Mouse (Mus musculus) cerebellum, adult 18-20 months (tissue): ENCODE measurements at regions not wholly inside any gene's neighbourhood (a gene's known extent, or its start where the extent isn't known, plus 50 kb on each side); places are given as distances from the start of the nearest gene placed in this dataset.
A peak's percentile ranks its signal among the peaks of the same experiment; 100 is the strongest.

ENCODE experiments used
- DNase-seq, 2 experiments: peaks; one replicate each; pipeline ENCODE4 v3.0.0; 2021

GRCm38 (mm10) chr11:90981626-90982025 is 293.5 kb upstream of the Tom1l1 start:
- DNase-seq: peak; percentile 4 to 8

- DNase-seq: no peak
Observed at GRCm38 (mm10) chr11:90978234-90978633, 290.1 kb upstream of the Tom1l1 start.

GRCm38 (mm10) chr11:90941076-90941475 is 252.9 kb upstream of the Tom1l1 start:
- no peak for DNase-seq

GRCm38 (mm10) chr11:90925738-90926137 is 237.6 kb upstream of the Tom1l1 start:
- no peak for DNase-seq

- DNase-seq: no peak
Observed at GRCm38 (mm10) chr11:90917782-90918181, 229.6 kb upstream of the Tom1l1 start.

- no peak for DNase-seq
Observed at GRCm38 (mm10) chr11:90894236-90894635, 206.1 kb upstream of the Tom1l1 start.

- DNase-seq: no peak
Observed at GRCm38 (mm10) chr11:90873122-90873521, 185.0 kb upstream of the Tom1l1 start.

- DNase-seq: no peak
Observed at GRCm38 (mm10) chr11:90871686-90872085, 183.5 kb upstream of the Tom1l1 start.

- DNase-seq: no peak
Observed at GRCm38 (mm10) chr11:90863981-90864760, 176.0 kb upstream of the Tom1l1 start.

- no peak for DNase-seq
Observed at GRCm38 (mm10) chr11:90855731-90856130, 167.6 kb upstream of the Tom1l1 start.

GRCm38 (mm10) chr11:90855324-90855723 is 167.2 kb upstream of the Tom1l1 start:
- no peak for DNase-seq

- no peak for DNase-seq
Observed at GRCm38 (mm10) chr11:90851221-90851620, 163.1 kb upstream of the Tom1l1 start.

- DNase-seq: no peak
Observed at GRCm38 (mm10) chr11:90844925-90845319, 156.8 kb upstream of the Tom1l1 start.

- DNase-seq: no peak
Observed at GRCm38 (mm10) chr11:90844266-90844924, 156.2 kb upstream of the Tom1l1 start.

- peak in 1 of 2 experiments; percentile 1 for DNase-seq
Observed at GRCm38 (mm10) chr11:90838161-90838560, 150.0 kb upstream of the Tom1l1 start.

- no peak for DNase-seq
Observed at GRCm38 (mm10) chr11:90824761-90825160, 136.6 kb upstream of the Tom1l1 start.

- DNase-seq: no peak
Observed at GRCm38 (mm10) chr11:90816727-90817126, 128.6 kb upstream of the Tom1l1 start.

GRCm38 (mm10) chr11:90814471-90814870 is 126.3 kb upstream of the Tom1l1 start:
- DNase-seq: no peak

GRCm38 (mm10) chr11:90812971-90813370 is 124.8 kb upstream of the Tom1l1 start:
- no peak for DNase-seq

GRCm38 (mm10) chr11:90812530-90812929 is 124.4 kb upstream of the Tom1l1 start:
- no peak for DNase-seq

- DNase-seq: no peak
Observed at GRCm38 (mm10) chr11:90808443-90808842, 120.3 kb upstream of the Tom1l1 start.

- no peak for DNase-seq
Observed at GRCm38 (mm10) chr11:90807343-90807742, 119.2 kb upstream of the Tom1l1 start.

GRCm38 (mm10) chr11:90802569-90803363 is 114.6 kb upstream of the Tom1l1 start:
- DNase-seq: no peak

- DNase-seq: no peak
Observed at GRCm38 (mm10) chr11:90797577-90797976, 109.4 kb upstream of the Tom1l1 start.
